Mouse (Mus musculus) hindbrain, postnatal 0 days (tissue): ENCODE measurements around the gene Nod2. TPM values are rescaled to one million over a fixed set of nuclear protein-coding genes. Genes with fewer than 3 reads are reported as not detected.
A peak's percentile ranks its signal among the peaks of the same experiment; 100 is the strongest.

Source experiments
- ATAC-seq: fragments of 200-750 bp; cut with Nextera tagmentation; 2 replicates; pipeline ENCODE4 v1.8.0; 2017; ENCODE audit warnings: mild to moderate bottlenecking, moderate TSS enrichment, moderate library complexity
- DNase-seq: peaks from one replicate; pipeline ENCODE4 v3.0.0-alpha.2; 2015; ENCODE audit warnings: low spot score
- H3K27ac ChIP-seq: fragments of 300-500 bp; sonication (generic); 2 replicates; pipeline ENCODE4 v1.5.1; 2014; ENCODE audit warnings: mild to moderate bottlenecking
- H3K27me3 ChIP-seq: fragments of 300-500 bp; sonication (generic); 2 replicates; pipeline ENCODE4 v1.6.1; 2014; ENCODE audit warnings: low read length, mixed read lengths; ENCODE audit not compliant: insufficient read depth
- H3K36me3 ChIP-seq: fragments of 300-500 bp; sonication (generic); 2 replicates; pipeline ENCODE4 v1.6.1; 2014; ENCODE audit warnings: low read length, mixed read lengths; ENCODE audit not compliant: insufficient read depth
- H3K4me1 ChIP-seq: fragments of 300-500 bp; sonication (generic); 2 replicates; pipeline ENCODE4 v1.6.1; 2014; ENCODE audit warnings: antibody characterized with exemption, low read length, mixed read lengths; ENCODE audit not compliant: insufficient read depth
- H3K4me2 ChIP-seq: fragments of 300-500 bp; sonication (generic); 2 replicates; pipeline ENCODE4 v1.6.1; 2014; ENCODE audit warnings: low read depth, mild to moderate bottlenecking, low read length, moderate library complexity, mixed read lengths
- H3K4me3 ChIP-seq: fragments of 300-500 bp; sonication (generic); 2 replicates; pipeline ENCODE4 v1.5.1; 2014; ENCODE audit warnings: low read length
- H3K9ac ChIP-seq: fragments of 300-500 bp; sonication (generic); replicated peaks from 2 replicates; pipeline ENCODE4 v1.6.1; 2014; ENCODE audit warnings: mild to moderate bottlenecking, low read length, moderate library complexity, mixed read lengths
- H3K9me3 ChIP-seq: fragments of 300-500 bp; sonication (generic); 2 replicates; pipeline ENCODE4 v1.6.1; 2016; ENCODE audit warnings: low read length, mixed read lengths
- CTCF ChIP-seq: IDR thresholded peaks from 2 replicates; pipeline ENCODE4 v1.5.1; 2016; ENCODE audit warnings: antibody characterized with exemption, control low read depth, low read depth
- WGBS: fragments of 180-500 bp; shearing (Covaris S2); extraction: QIAGEN DNeasy Blood & Tissue Kit; methylation state at CpG from one replicate; pipeline ENCODE4 v1.1.7; 2014; 5-methylcytosine and 5-hydroxymethylcytosine counted together
- polyA plus RNA-seq: library from polyadenylated mRNA; unstranded; fragments of >200 nt; fragmentation: Nextera tagmentation; extraction: Ambion mirVana; gene quantifications from 2 replicates; pipeline ENCODE4 v1.2.1, GENCODE M21; 2015
- total RNA-seq: library from RNA; depleted of rRNA; stranded (reverse); fragments of >200 nt; gene quantifications from 2 replicates; pipeline ENCODE4 v1.2.3, GENCODE M21; 2014

The Nod2 gene
- total and polyA plus RNA-seq, 2 experiments from 2014 or later: 0.05 to 1.7 TPM

- DNase-seq (no peak), ATAC-seq (no peak)
- no peaks in the 10 kb centered on the region; the same call in 1 of the 2 replicates for H3K27me3 ChIP-seq
- no peaks in the 10 kb centered on the region for H3K36me3 ChIP-seq
- 89% methylated on average over 4 of the region's 4 CpGs for WGBS
- no peak overlapping the region for H3K27ac ChIP-seq
- no peak for TF ChIP-seq CTCF
- H3K4me1 ChIP-seq: no peaks in the 10 kb centered on the region
- H3K4me3 ChIP-seq: no peak overlapping the region
- no peak overlapping the region for H3K4me2 ChIP-seq
- H3K9me3 ChIP-seq: no peaks in the 10 kb centered on the region
- H3K9ac ChIP-seq: no peak overlapping the region
Measured at GRCm38 (mm10) chr8:88693376-88693775, 46.3 kb downstream of the Nod2 start.

GRCm38 (mm10) chr8:88694291-88694690, 47.2 kb downstream of the Nod2 start:
- Histone ChIP-seq H3K9ac (no peak overlapping the region), H3K4me1 (no peaks in the 10 kb centered on the region), H3K9me3 (no peaks in the 10 kb centered on the region), H3K4me3 (no peak overlapping the region), H3K27me3 (no peaks in the 10 kb centered on the region; the same call in 1 of the 2 replicates), H3K4me2 (no peak overlapping the region), H3K27ac (no peak overlapping the region), H3K36me3 (no peaks in the 10 kb centered on the region)
- 68% methylated on average over 7 of the region's 7 CpGs for WGBS
- TF ChIP-seq CTCF: no peak
- no peak for ATAC-seq
- DNase-seq: no peak

GRCm38 (mm10) chr8:88696228-88696627, 49.1 kb downstream of the Nod2 start:
- peak overlapping the region; percentile 83 for H3K4me3 ChIP-seq
- no peak overlapping the region for H3K9ac ChIP-seq
- WGBS: 15% methylated on average over 7 of the region's 7 CpGs
- peak overlapping the region; percentile 70 for H3K4me2 ChIP-seq
- DNase-seq (peak; percentile 5), ATAC-seq (peak; percentile 14; the same call in 1 of the 2 replicates)
- H3K9me3 ChIP-seq: no peaks in the 10 kb centered on the region
- H3K36me3 ChIP-seq: no peaks in the 10 kb centered on the region
- no peaks in the 10 kb centered on the region; the same call in 1 of the 2 replicates for H3K27me3 ChIP-seq
- H3K4me1 ChIP-seq: no peaks in the 10 kb centered on the region
- TF ChIP-seq CTCF: no peak
- H3K27ac ChIP-seq: no peak overlapping the region

GRCm38 (mm10) chr8:88696721-88697641, 49.9 kb downstream of the Nod2 start, which contains the start of gene Cyld:
Gene Cyld, plus strand, starts transcription at chr8:88697028.
- peak; percentile 99 for DNase-seq
- WGBS: 1% methylated on average over 80 of the region's 80 CpGs
- 0 out of 2 replicates have a peak, but pooled peaks have one; percentile 18 for TF ChIP-seq CTCF

GRCm38 (mm10) chr8:88697642-88698031, 50.5 kb downstream of the Nod2 start:
- 13% methylated on average over 4 of the region's 4 CpGs for WGBS
- DNase-seq: no peak
- ATAC-seq: no peak
- Histone ChIP-seq H3K4me1 (no peaks in the 10 kb centered on the region), H3K4me3 (peak overlapping the region; percentile 83), H3K9ac (peak overlapping the region; percentile 84), H3K9me3 (no peaks in the 10 kb centered on the region), H3K4me2 (peak overlapping the region; percentile 70), H3K27ac (peak overlapping the region; percentile 83), H3K27me3 (no peaks in the 10 kb centered on the region), H3K36me3 (no peaks in the 10 kb centered on the region)
- no peak for TF ChIP-seq CTCF

More at GRCm38 (mm10) chr8:88696721-88697641, 49.9 kb downstream of the Nod2 start, which contains the start of gene Cyld:
- Histone ChIP-seq H3K27ac (peak within 1 kb of the TSS; percentile 83), H3K36me3 (no peaks in the 10 kb centered on the region), H3K4me3 (peak within 1 kb of the TSS; percentile 83), H3K27me3 (no peaks in the 10 kb centered on the region; the same call in 1 of the 2 replicates), H3K4me1 (no peaks in the 10 kb centered on the region), H3K9ac (peak within 1 kb of the TSS; percentile 84), H3K9me3 (no peaks in the 10 kb centered on the region), H3K4me2 (peak within 1 kb of the TSS; percentile 70)
- peak; percentile 99 for ATAC-seq

GRCm38 (mm10) chr8:88698048-88698447, 50.9 kb downstream of the Nod2 start:
- no peaks in the 10 kb centered on the region for H3K27me3 ChIP-seq
- DNase-seq (no peak), ATAC-seq (no peak)
- H3K9me3 ChIP-seq: no peaks in the 10 kb centered on the region
- H3K36me3 ChIP-seq: no peaks in the 10 kb centered on the region
- peak overlapping the region; percentile 70 for H3K4me2 ChIP-seq
- H3K4me3 ChIP-seq: peak overlapping the region; percentile 83
- no peak overlapping the region for H3K27ac ChIP-seq
- no peak for TF ChIP-seq CTCF
- 22% methylated on average over 2 of the region's 2 CpGs for WGBS
- H3K4me1 ChIP-seq: no peaks in the 10 kb centered on the region
- H3K9ac ChIP-seq: no peak overlapping the region
